Mouse (Mus musculus) brain, embryonic 14.5 days (tissue): ENCODE measurements around the gene Ddx49. TPM values are rescaled to one million over a fixed set of nuclear protein-coding genes. Genes with fewer than 3 reads are reported as not detected.

Source experiments
- DNase-seq: peaks from one replicate; pipeline ENCODE4 v3.0.0-alpha.2; 2011; ENCODE audit warnings: low read depth
- CTCF ChIP-seq: fragments of 200-500 bp; IDR thresholded peaks from 2 replicates; pipeline ENCODE4 v1.5.1; 2012; ENCODE audit warnings: inconsistent platforms, mild to moderate bottlenecking, moderate library complexity, borderline replicate concordance; ENCODE audit not compliant: insufficient read depth, insufficient read length; ENCODE audit errors: extremely low read depth
- POLR2A ChIP-seq: fragments of 200-500 bp; IDR thresholded peaks from 2 replicates; pipeline ENCODE4 v1.6.1; 2012; ENCODE audit warnings: mild to moderate bottlenecking, inconsistent platforms, borderline replicate concordance; ENCODE audit not compliant: poor library complexity, insufficient read depth, insufficient read length, severe bottlenecking; ENCODE audit errors: extremely low read depth
- polyA plus RNA-seq: library from polyadenylated mRNA; depleted of rRNA; stranded (reverse); fragments of >200 nt; gene quantifications from 2 replicates; pipeline ENCODE4 v1.2.3, GENCODE M21; 2012

Gene Ddx49
- polyA plus RNA-seq, 1 experiment: 61.3 TPM

- TF ChIP-seq POLR2A (no peak), CTCF (peak; percentile 67)
- peak; percentile 28 for DNase-seq
These were observed 7.0 kb upstream of the Ddx49 start for GRCm38 (mm10) chr8:70309311-70309710.

GRCm38 (mm10) chr8:70302901-70303300 is 612 bp upstream of the Ddx49 start:
- TF ChIP-seq POLR2A: no peak
- TF ChIP-seq CTCF: no peak
- no peak for DNase-seq

GRCm38 (mm10) chr8:70300881-70301280 is 1.4 kb downstream of the Ddx49 start:
- DNase-seq: no peak
- no peak for TF ChIP-seq POLR2A
- no peak for TF ChIP-seq CTCF

- no peak for TF ChIP-seq CTCF
- no peak for TF ChIP-seq POLR2A
- DNase-seq: no peak
These were observed 8.3 kb downstream of the Ddx49 start for GRCm38 (mm10) chr8:70293988-70294405.

GRCm38 (mm10) chr8:70286737-70287136 is 15.6 kb downstream of the Ddx49 start:
- DNase-seq: no peak
- TF ChIP-seq CTCF (peak; percentile 40; the same call in 1 of the 2 replicates), POLR2A (no peak)

- TF ChIP-seq CTCF: no peak
- TF ChIP-seq POLR2A: no peak
- DNase-seq: no peak
These were observed 17.0 kb downstream of the Ddx49 start for GRCm38 (mm10) chr8:70285304-70285703.

- no peak for DNase-seq
- TF ChIP-seq POLR2A (no peak), CTCF (no peak)
These were observed 17.9 kb downstream of the Ddx49 start for GRCm38 (mm10) chr8:70284421-70284820.

- DNase-seq: peak; percentile 45
- TF ChIP-seq POLR2A: no peak
These were observed 18.9 kb downstream of the Ddx49 start for GRCm38 (mm10) chr8:70283136-70284077.

GRCm38 (mm10) chr8:70282603-70283135 is 19.6 kb downstream of the Ddx49 start, which contains the start of gene Homer3:
TSS of gene Homer3 (plus strand) at chr8:70282827.
- DNase-seq: peak; percentile 93
- TF ChIP-seq POLR2A (peak; percentile 96), CTCF (peak; percentile 82)

GRCm38 (mm10) chr8:70281001-70281400 is 21.3 kb downstream of the Ddx49 start:
- DNase-seq: no peak
- TF ChIP-seq POLR2A (no peak), CTCF (no peak)

GRCm38 (mm10) chr8:70279266-70279665 is 23.0 kb downstream of the Ddx49 start:
- no peak for DNase-seq
- no peak for TF ChIP-seq POLR2A
- TF ChIP-seq CTCF: no peak
